Mouse (Mus musculus) spleen, adult 10 weeks (tissue): Measurements from ENCODE around the gene Cdk1. TPM values are rescaled to one million over a fixed set of nuclear protein-coding genes. Genes with fewer than 3 reads are reported as not detected.

ENCODE experiments used
- polyA plus RNA-seq: library from polyadenylated mRNA; stranded (reverse); fragments of 350-450 nt; fragmentation: Illumina TruSeq; extraction: RNeasy Lipid Tissue Mini Kit (QIAGEN cat#74804); gene quantifications from one replicate; pipeline ENCODE4 v1.2.3, GENCODE M21; 2015; ENCODE audit warnings: low replicate concordance; ENCODE audit not compliant: insufficient read depth

Gene Cdk1
- polyA plus RNA-seq, result 47.0 TPM

DNA sequence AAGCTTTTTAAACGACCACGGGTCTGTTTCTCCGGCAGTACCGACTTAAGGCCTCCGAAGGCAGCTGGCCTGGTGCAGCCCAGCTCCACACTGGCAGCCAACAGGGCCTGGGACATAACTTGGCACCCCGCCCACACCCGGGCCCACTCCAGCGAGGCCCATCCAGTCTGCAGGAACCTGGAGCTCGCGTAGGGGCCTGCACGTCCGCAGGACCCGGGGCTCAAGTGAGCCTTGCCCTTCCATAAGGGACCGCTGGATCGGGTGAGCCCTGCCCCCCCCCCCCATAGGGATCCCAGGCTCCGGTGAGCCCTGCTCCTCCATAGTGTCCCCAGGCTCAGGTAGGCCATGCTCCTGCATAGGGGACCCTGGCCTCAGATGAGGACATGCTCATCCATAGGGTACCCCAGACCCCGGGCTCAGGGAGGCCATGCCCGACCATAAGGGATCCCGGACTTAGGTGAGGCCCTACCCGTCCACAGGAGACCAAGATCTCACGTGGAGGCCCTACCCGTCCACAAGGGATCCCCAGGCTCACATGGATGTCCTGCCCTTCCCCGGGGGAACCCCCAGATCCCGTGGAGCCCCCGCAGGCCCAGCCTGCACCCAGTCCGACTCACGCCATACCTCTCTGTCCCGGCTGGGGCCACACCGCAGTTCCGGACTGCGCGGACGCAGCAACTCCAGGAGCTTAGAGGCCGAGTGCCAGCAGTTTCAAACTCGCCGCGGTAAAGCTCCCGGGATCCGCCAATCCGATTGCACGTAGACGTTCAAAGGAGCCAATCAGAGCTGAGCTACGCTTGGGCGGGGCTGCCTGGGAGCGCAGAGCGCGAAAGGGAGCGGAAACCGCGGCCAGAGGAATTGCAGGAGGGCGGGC lies at the start of gene Cdk1:
Gene Cdk1 (minus strand): TSS at position 727 of the 874 bp plus-strand sequence.

DNA sequence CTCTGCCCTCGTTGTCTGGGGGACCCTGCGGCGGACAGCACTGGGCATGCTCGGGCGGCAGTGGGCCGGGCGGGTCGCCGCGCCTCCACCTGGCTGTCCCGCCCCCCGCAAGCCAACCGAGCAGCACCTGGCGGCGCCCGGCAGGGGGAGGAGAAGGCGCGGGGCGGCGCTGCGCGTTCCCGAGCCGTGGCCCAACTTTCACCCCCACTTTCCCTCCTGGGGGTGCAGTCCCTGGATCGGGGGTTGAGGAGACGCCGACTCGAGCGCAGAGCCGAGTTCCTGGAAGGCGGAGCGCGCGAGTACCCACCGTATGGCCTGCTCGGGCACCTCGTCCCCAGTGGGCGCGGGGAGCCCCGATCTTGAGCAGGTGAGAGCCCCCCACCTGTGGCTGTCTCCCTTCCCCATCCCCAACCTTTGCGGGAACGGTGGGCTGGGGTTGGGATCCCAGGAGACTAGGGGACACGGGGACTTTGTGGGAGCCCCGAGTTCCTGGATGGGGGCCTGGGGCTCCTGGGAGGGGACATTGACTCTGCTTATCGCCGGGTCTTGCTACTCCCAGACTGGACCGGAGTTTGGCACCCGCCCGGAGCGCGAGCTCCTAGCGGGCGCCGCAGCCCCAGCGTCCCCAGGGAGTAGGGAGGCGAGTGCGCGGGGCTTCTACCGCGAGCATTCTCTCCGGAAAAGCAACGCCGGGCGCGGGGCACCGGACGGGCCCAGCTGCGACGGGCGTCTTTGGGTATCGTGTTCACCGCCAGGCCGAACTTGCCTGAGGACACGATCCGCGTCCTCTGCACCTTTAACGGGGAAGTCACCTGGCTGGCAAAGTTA lies 46.2 kb upstream of the Cdk1 start, which contains the start of gene Ank3:
Gene Ank3 (plus strand): TSS at position 11 of the 828 bp plus-strand sequence.

Other genes with a start within 250 kb of the Cdk1 start
- gene Rhobtb1, start 201.5 kb downstream of the Cdk1 start, polyA plus RNA-seq, result 11.5 TPM
- gene A930033H14Rik, start 139.8 kb downstream of the Cdk1 start, polyA plus RNA-seq, result 2.7 TPM
- gene Ank3, start 45.8 kb upstream of the Cdk1 start, polyA plus RNA-seq, result 4.1 TPM